Mouse (Mus musculus) liver, embryonic 14.5 days (tissue): Measurements from ENCODE around the gene Slc43a2.

ENCODE experiments used
- CTCF ChIP-seq: IDR thresholded peaks from 2 replicates; pipeline ENCODE4 v1.5.1; 2016; ENCODE audit warnings: antibody characterized with exemption, low read depth, control low read depth
- EP300 ChIP-seq: IDR thresholded peaks from 2 replicates; pipeline ENCODE4 v1.6.1; 2016; ENCODE audit warnings: antibody characterized with exemption, low read depth

GRCm38 (mm10) chr11:75566276-75567196 is 35.0 kb downstream of the Slc43a2 start:
- no peak for TF ChIP-seq CTCF
- no peak for TF ChIP-seq EP300
